8 mouse cellular contexts compared by ENCODE assay signal in genomic region chr3:132085823-132086350, GRCm38 (mm10). TPM values are rescaled to one million over a fixed set of nuclear protein-coding genes. Genes with fewer than 3 reads are reported as not detected.
DNase-seq lines count a peak whose midpoint lies in the region; ATAC-seq and TF ChIP-seq lines count a peak whose summit lies in the region.

No protein-coding gene starts in this region.

- peak; percentile 12; the same call in 1 of the 2 replicates for ATAC-seq in lung, embryonic 14.5 days (ENCODE audit: insufficient read depth)
- no peak for ATAC-seq in embryonic facial prominence, embryonic 12.5 days (ENCODE audit: insufficient number of reproducible peaks, insufficient read depth, low FRiP score, low TSS enrichment)
- ATAC-seq in hindbrain, embryonic 11.5 days (ENCODE audit: low FRiP score), result no peak; the same call in 1 of the 2 replicates

- no peak for TF ChIP-seq CTCF in lung, embryonic 14.5 days (IDR thresholded peaks at IDR 0.05; ENCODE audit: low read depth)
- TF ChIP-seq CTCF in lung, adult 2 months (IDR thresholded peaks at IDR 0.05; ENCODE audit: insufficient read depth, low read length), result no peak

- DNase-seq in lung, embryonic 14.5 days, result peak; percentile 49
- no peak for DNase-seq in lung, adult 2 months
- peak; percentile 56 for DNase-seq in hindbrain, embryonic 11.5 days (ENCODE audit: low spot score)
- DNase-seq in spleen, adult 18-20 months, result no peak
- DNase-seq in thymus, postnatal 10 days (ENCODE audit: low spot score in 2 of 2), result no peak
- no peak for DNase-seq in urinary bladder, adult 2 months (ENCODE audit: low spot score)

- no peak overlapping the region for H3K27ac ChIP-seq in lung, embryonic 14.5 days (ENCODE audit: low read depth)
- H3K27ac ChIP-seq in embryonic facial prominence, embryonic 12.5 days, result peak overlapping the region; percentile 64; the same call in 1 of the 2 replicates
- no peak overlapping the region for H3K27ac ChIP-seq in hindbrain, embryonic 11.5 days (ENCODE audit: low read depth, low read length)
- no peak overlapping the region for H3K27ac ChIP-seq in macrophage

- no peak for TF ChIP-seq POLR2A in lung, adult 2 months (IDR thresholded peaks at IDR 0.05; ENCODE audit: borderline replicate concordance, extremely low read depth, low read depth, low read length)

- H3K79me2 ChIP-seq in macrophage (ENCODE audit: inconsistent target), result no peaks in the 10 kb centered on the region

- WGBS in lung, embryonic 14.5 days, result under 1% methylated on average over 23 of the region's 23 CpGs
- 2% methylated on average over 23 of the region's 23 CpGs for WGBS in lung, adult 2 months
- under 1% methylated on average over 23 of the region's 23 CpGs for WGBS in embryonic facial prominence, embryonic 12.5 days
- 0% methylated on average over 23 of the region's 23 CpGs for WGBS in hindbrain, embryonic 11.5 days
- 4% methylated on average over 23 of the region's 23 CpGs for WGBS in macrophage (ENCODE audit: missing documents)

- H3K4me1 ChIP-seq in lung, embryonic 14.5 days (ENCODE audit: insufficient read depth), result peaks cover 15% of the 10 kb centered on the region
- peaks cover 6% of the 10 kb centered on the region for H3K4me1 ChIP-seq in lung, adult 2 months (ENCODE audit: control insufficient read depth, insufficient read depth, low read length)
- H3K4me1 ChIP-seq in embryonic facial prominence, embryonic 12.5 days, result peaks cover 9% of the 10 kb centered on the region
- H3K4me1 ChIP-seq in hindbrain, embryonic 11.5 days (replicated peaks; ENCODE audit: control insufficient read depth, insufficient read depth, low read length), result peaks cover 7% of the 10 kb centered on the region

- no peaks in the 10 kb centered on the region for H3K36me3 ChIP-seq in lung, embryonic 14.5 days (ENCODE audit: insufficient read depth)
- H3K36me3 ChIP-seq in embryonic facial prominence, embryonic 12.5 days, result no peaks in the 10 kb centered on the region
- no peaks in the 10 kb centered on the region for H3K36me3 ChIP-seq in hindbrain, embryonic 11.5 days (ENCODE audit: control insufficient read depth, insufficient read depth, low read length)
- H3K36me3 ChIP-seq in macrophage (ENCODE audit: inconsistent target), result no peaks in the 10 kb centered on the region

- H3K4me3 ChIP-seq in lung, embryonic 14.5 days (ENCODE audit: low read depth, low read length), result peak overlapping the region; percentile 44
- H3K4me3 ChIP-seq in lung, adult 2 months (replicated peaks; ENCODE audit: extremely low read depth, low read depth, low read length), result no peak overlapping the region
- H3K4me3 ChIP-seq in embryonic facial prominence, embryonic 12.5 days, result peak overlapping the region; percentile 46
- peak overlapping the region; percentile 35 for H3K4me3 ChIP-seq in hindbrain, embryonic 11.5 days (ENCODE audit: low read depth, low read length)
- peak overlapping the region; percentile 27 for H3K4me3 ChIP-seq in macrophage (ENCODE audit: inconsistent target)

- peaks cover 36% of the 10 kb centered on the region for H3K27me3 ChIP-seq in lung, embryonic 14.5 days (ENCODE audit: insufficient read depth, low read length)
- 0 out of 2 replicates have a peak, but pooled peaks cover 8% of the 10 kb centered on the region for H3K27me3 ChIP-seq in embryonic facial prominence, embryonic 12.5 days
- peaks cover 20% of the 10 kb centered on the region for H3K27me3 ChIP-seq in hindbrain, embryonic 11.5 days (ENCODE audit: control insufficient read depth, insufficient read depth, low read length)

- peak overlapping the region; percentile 90 for H3K4me2 ChIP-seq in lung, embryonic 14.5 days
- peak overlapping the region; percentile 77 for H3K4me2 ChIP-seq in embryonic facial prominence, embryonic 12.5 days (replicated peaks)
- H3K4me2 ChIP-seq in hindbrain, embryonic 11.5 days (replicated peaks; ENCODE audit: low read depth, low read length), result peak overlapping the region; percentile 86

- peak overlapping the region; percentile 32; the same call in 1 of the 2 replicates for H3K9ac ChIP-seq in lung, embryonic 14.5 days
- peak overlapping the region; percentile 46 for H3K9ac ChIP-seq in embryonic facial prominence, embryonic 12.5 days
- H3K9ac ChIP-seq in hindbrain, embryonic 11.5 days (ENCODE audit: low read depth, low read length), result peak overlapping the region; percentile 2; the same call in 1 of the 2 replicates

- H3K9me3 ChIP-seq in lung, embryonic 14.5 days (ENCODE audit: low read depth, low read length), result no peaks in the 10 kb centered on the region
- no peaks in the 10 kb centered on the region for H3K9me3 ChIP-seq in embryonic facial prominence, embryonic 12.5 days
- no peaks in the 10 kb centered on the region for H3K9me3 ChIP-seq in hindbrain, embryonic 11.5 days (ENCODE audit: control insufficient read depth, low read length)

RNA-seq across cellular contexts. Expression of gene Dkk2, which starts 0.8 kb away (rescaled TPM):
- polyA plus RNA-seq in lung, embryonic 14.5 days (2014; fragmentation: Nextera tagmentation; extraction: Ambion mirVana), result 1.9 and 2.1 TPM in 2 replicates
- polyA plus RNA-seq in lung, adult 2 months (2012; rRNA removed), result 0.15 and 1.1 TPM in 2 replicates
- 28.4 and 36.0 TPM in 2 replicates for polyA plus RNA-seq in embryonic facial prominence, embryonic 12.5 days (2016; fragmentation: Nextera tagmentation; extraction: Ambion mirVana)
- 13.0 and 13.5 TPM in 2 replicates for polyA plus RNA-seq in hindbrain, embryonic 11.5 days (2014; fragmentation: Nextera tagmentation; extraction: Ambion mirVana)
- total RNA-seq in macrophage (2018; cell fraction: chromatin; rRNA removed), result 1 to 10 TPM in 1 of 26 experiments, under 1 TPM in 10, not detected in 15; 0.12 to 1.5 (median 0.27) TPM
- total RNA-seq in macrophage (2018; cell fraction: cytosol; rRNA removed), result 1 to 10 TPM in 1 of 26 experiments, under 1 TPM in 12, not detected in 13; 0.14 to 1.0 (median 0.58) TPM
- total RNA-seq in macrophage (2018; cell fraction: nucleus; rRNA removed), result 1 to 10 TPM in 2 of 26 experiments, under 1 TPM in 11, not detected in 13; 0.30 to 1.2 (median 0.64) TPM
- 0.14 to 1.3 TPM (median 0.55 TPM) in 3 replicates for polyA plus RNA-seq in macrophage (2018)
- polyA plus RNA-seq in urinary bladder, adult 2 months (2012; rRNA removed), result 23.1 and 33.1 TPM in 2 replicates

Comparison
In these comparisons a context has a peak if more than half of its experiments do, and no peak if none do; other contexts are left out.
1. DNase-seq: peak in lung, embryonic 14.5 days (single experiment) and hindbrain, embryonic 11.5 days (single experiment); none in lung, adult 2 months (single experiment), spleen, adult 18-20 months (0 of 2), thymus, postnatal 10 days (0 of 2) and urinary bladder, adult 2 months (single experiment).
2. Peak in every context shown above with its lines, with median percentiles within 50 percentile points of each other: H3K4me2 ChIP-seq and H3K9ac ChIP-seq.